Mouse (Mus musculus) kidney, embryonic 14.5 days (tissue): ENCODE measurements around the gene Sufu. TPM values are rescaled to one million over a fixed set of nuclear protein-coding genes. Genes with fewer than 3 reads are reported as not detected.

Experiments used
- ATAC-seq: fragments of 200-750 bp; cut with Nextera tagmentation; 2 replicates; pipeline ENCODE4 v1.8.0; 2017; ENCODE audit warnings: moderate number of reproducible peaks, mild to moderate bottlenecking, moderate TSS enrichment, moderate library complexity; ENCODE audit not compliant: low FRiP score, low TSS enrichment
- H3K27ac ChIP-seq: fragments of 300-500 bp; sonication (generic); 2 replicates; pipeline ENCODE4 v1.5.1; 2014; ENCODE audit warnings: low read depth, mild to moderate bottlenecking, low read length, moderate library complexity, mixed read lengths
- H3K27me3 ChIP-seq: fragments of 300-500 bp; sonication (generic); 2 replicates; pipeline ENCODE4 v1.6.1; 2014; ENCODE audit warnings: mild to moderate bottlenecking, low read length; ENCODE audit not compliant: control insufficient read depth, insufficient read depth
- H3K36me3 ChIP-seq: fragments of 300-500 bp; sonication (generic); 2 replicates; pipeline ENCODE4 v1.6.1; 2014; ENCODE audit warnings: low read length, mixed read lengths; ENCODE audit not compliant: control insufficient read depth, insufficient read depth
- H3K4me1 ChIP-seq: fragments of 300-500 bp; sonication (generic); 2 replicates; pipeline ENCODE4 v1.6.1; 2014; ENCODE audit warnings: low read length, mixed read lengths; ENCODE audit not compliant: control insufficient read depth, insufficient read depth
- H3K4me2 ChIP-seq: fragments of 300-500 bp; sonication (generic); replicated peaks from 2 replicates; pipeline ENCODE4 v1.6.1; 2014; ENCODE audit warnings: low read depth, mild to moderate bottlenecking, low read length
- H3K4me3 ChIP-seq: fragments of 300-500 bp; sonication (generic); 2 replicates; pipeline ENCODE4 v1.5.1; 2014; ENCODE audit warnings: mild to moderate bottlenecking, low read length
- H3K9ac ChIP-seq: fragments of 300-500 bp; sonication (generic); 2 replicates; pipeline ENCODE4 v1.6.1; 2014; ENCODE audit warnings: low read depth, mild to moderate bottlenecking, low read length, moderate library complexity
- H3K9me3 ChIP-seq: fragments of 300-500 bp; sonication (generic); 2 replicates; pipeline ENCODE4 v1.6.1; 2016; ENCODE audit warnings: low read length; ENCODE audit not compliant: control insufficient read depth
- WGBS: fragments of 180-500 bp; shearing (Covaris S2); extraction: QIAGEN DNeasy Blood & Tissue Kit; methylation state at CpG from one replicate; pipeline ENCODE4 v1.1.7; 2014; 5-methylcytosine and 5-hydroxymethylcytosine counted together
- polyA plus RNA-seq: library from polyadenylated mRNA; unstranded; fragments of >200 nt; fragmentation: Nextera tagmentation; extraction: Ambion mirVana; gene quantifications from 2 replicates; pipeline ENCODE4 v1.2.1, GENCODE M21; 2014

The Sufu gene
- polyA plus RNA-seq: 28.1 and 48.8 TPM in 2 replicates

DNA sequence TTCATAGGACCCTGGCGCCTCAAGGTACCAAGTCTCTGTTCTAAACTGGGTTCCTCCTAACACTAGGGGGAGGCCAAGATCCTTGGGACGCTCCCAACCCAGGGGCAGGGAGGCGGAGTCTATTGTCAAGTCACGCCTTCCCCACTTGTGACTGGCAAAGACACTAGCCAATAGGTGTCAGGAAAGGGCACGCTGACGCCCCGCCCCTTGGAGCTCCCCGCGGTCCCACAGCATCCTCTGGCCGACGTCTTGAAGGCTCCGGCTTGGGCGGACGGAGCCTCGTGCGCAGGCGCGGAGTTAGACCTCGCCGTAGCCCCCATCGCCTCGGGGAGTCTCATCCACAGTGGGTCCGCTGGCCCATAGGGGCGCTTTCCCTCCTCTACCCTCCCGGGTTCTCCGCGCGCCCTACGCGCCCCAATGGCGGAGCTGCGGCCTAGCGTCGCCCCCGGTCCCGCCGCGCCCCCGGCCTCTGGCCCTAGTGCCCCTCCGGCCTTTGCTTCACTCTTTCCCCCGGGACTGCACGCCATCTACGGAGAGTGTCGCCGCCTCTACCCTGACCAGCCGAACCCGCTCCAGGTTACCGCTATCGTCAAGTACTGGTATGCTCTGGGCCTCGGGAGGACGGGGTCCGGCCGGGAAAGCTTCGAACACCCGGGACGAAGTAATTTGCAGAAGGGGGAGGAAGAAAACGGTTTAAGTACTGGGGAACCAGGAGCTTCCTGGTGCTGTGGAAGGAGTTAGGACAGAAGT is at the start of gene Sufu:
Gene Sufu (plus strand): TSS at position 211 of the 750 bp plus-strand sequence.
- H3K36me3 ChIP-seq: peaks cover 13% of the 10 kb centered on the region; the same call in 1 of the 2 replicates
- peak within 1 kb of the TSS; percentile 74 for H3K4me2 ChIP-seq
- peaks cover 39% of the 10 kb centered on the region for H3K4me1 ChIP-seq
- WGBS: under 1% methylated on average over 55 of the region's 57 CpGs
- peak within 1 kb of the TSS; percentile 86 for H3K9ac ChIP-seq
- no peaks in the 10 kb centered on the region for H3K9me3 ChIP-seq
- H3K27me3 ChIP-seq: no peaks in the 10 kb centered on the region
- ATAC-seq: peak; percentile 91
- H3K27ac ChIP-seq: peak within 1 kb of the TSS; percentile 91
- H3K4me3 ChIP-seq: peak within 1 kb of the TSS; percentile 94

- no peak overlapping the region for H3K4me3 ChIP-seq
- no peaks in the 10 kb centered on the region for H3K9me3 ChIP-seq
- WGBS: 100% methylated on average over 1 of the region's 1 CpGs
- H3K4me1 ChIP-seq: peaks cover 9% of the 10 kb centered on the region; the same call in 1 of the 2 replicates
- H3K27ac ChIP-seq: no peak overlapping the region
- no peak overlapping the region for H3K4me2 ChIP-seq
- H3K36me3 ChIP-seq: no peaks in the 10 kb centered on the region
- H3K9ac ChIP-seq: no peak overlapping the region
- H3K27me3 ChIP-seq: no peaks in the 10 kb centered on the region
- ATAC-seq: no peak
These were observed 49.5 kb upstream of the Sufu start for GRCm38 (mm10) chr19:46347146-46347545.

- no peaks in the 10 kb centered on the region for H3K27me3 ChIP-seq
- H3K4me1 ChIP-seq: peaks cover 9% of the 10 kb centered on the region; the same call in 1 of the 2 replicates
- H3K9ac ChIP-seq: peak overlapping the region; percentile 84
- H3K9me3 ChIP-seq: no peaks in the 10 kb centered on the region
- 30% methylated on average over 14 of the region's 14 CpGs for WGBS
- peak overlapping the region; percentile 74; the same call in 1 of the 2 replicates for H3K27ac ChIP-seq
- peak overlapping the region; percentile 69 for H3K4me3 ChIP-seq
- 0 out of 2 replicates have a peak, but pooled peaks have one; percentile 4 for ATAC-seq
- H3K36me3 ChIP-seq: no peaks in the 10 kb centered on the region
- peak overlapping the region; percentile 96 for H3K4me2 ChIP-seq
These were observed 48.6 kb upstream of the Sufu start for GRCm38 (mm10) chr19:46347936-46348668.

GRCm38 (mm10) chr19:46348761-46349458 is 47.8 kb upstream of the Sufu start:
- WGBS: under 1% methylated on average over 76 of the region's 78 CpGs
- H3K27me3 ChIP-seq: no peaks in the 10 kb centered on the region

GRCm38 (mm10) chr19:46349550-46349949 is 47.1 kb upstream of the Sufu start:
- H3K4me3 ChIP-seq: peak overlapping the region; percentile 69
- H3K27me3 ChIP-seq: no peaks in the 10 kb centered on the region
- no peak overlapping the region for H3K27ac ChIP-seq
- peak; percentile 25; the same call in 1 of the 2 replicates for ATAC-seq
- no peaks in the 10 kb centered on the region for H3K9me3 ChIP-seq
- 23% methylated on average over 6 of the region's 6 CpGs for WGBS
- H3K4me1 ChIP-seq: peaks cover 9% of the 10 kb centered on the region; the same call in 1 of the 2 replicates
- H3K9ac ChIP-seq: peak overlapping the region; percentile 84
- H3K4me2 ChIP-seq: peak overlapping the region; percentile 96
- H3K36me3 ChIP-seq: no peaks in the 10 kb centered on the region

More at GRCm38 (mm10) chr19:46348761-46349458, 47.8 kb upstream of the Sufu start:
- H3K27ac ChIP-seq: peak overlapping the region; percentile 74
- H3K36me3 ChIP-seq: no peaks in the 10 kb centered on the region
- peak overlapping the region; percentile 69 for H3K4me3 ChIP-seq
- ATAC-seq: peak; percentile 85
- no peaks in the 10 kb centered on the region for H3K9me3 ChIP-seq
- H3K4me1 ChIP-seq: peaks cover 9% of the 10 kb centered on the region; the same call in 1 of the 2 replicates
- H3K9ac ChIP-seq: peak overlapping the region; percentile 84
- peak overlapping the region; percentile 96 for H3K4me2 ChIP-seq

DNA sequence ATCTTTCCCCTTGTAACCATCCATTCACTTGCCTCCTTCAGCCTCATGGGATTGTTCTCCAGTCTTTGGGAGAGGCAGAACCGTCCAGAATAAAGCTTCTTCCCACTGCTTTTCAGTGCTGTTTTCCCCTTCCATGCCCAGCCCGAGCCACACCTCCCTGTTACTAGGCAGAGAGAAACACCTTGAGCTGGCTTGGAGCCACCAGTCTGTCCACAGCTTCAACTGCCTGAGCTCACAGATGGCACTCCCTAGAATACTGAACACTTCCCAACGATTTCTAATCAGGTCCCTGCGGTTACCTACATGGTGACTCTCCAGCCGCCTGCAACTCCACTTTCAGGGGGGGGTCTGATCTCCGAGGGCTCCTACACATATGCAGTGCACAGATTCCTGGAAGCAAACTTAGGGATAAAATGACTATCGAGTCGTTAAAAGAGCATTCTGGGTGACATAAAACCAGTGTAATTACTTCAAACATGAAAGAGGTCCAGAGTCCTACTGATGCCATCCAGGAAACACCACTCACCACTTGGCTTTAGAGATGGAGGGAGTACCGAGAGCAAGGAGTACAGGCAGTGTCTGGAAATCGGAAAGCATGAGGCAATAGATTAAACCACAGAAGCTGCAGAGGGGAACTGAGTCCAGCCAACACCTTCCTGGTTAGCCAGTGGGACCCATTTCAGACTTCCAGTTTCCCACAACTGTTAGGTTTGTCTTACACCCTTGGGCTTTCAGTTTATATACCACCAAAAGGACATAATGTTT is 46.3 kb upstream of the Sufu start, which contains the start of gene 2310034G01Rik:
Gene 2310034G01Rik (minus strand): TSS at position 135 of the 765 bp plus-strand sequence.
- no peaks in the 10 kb centered on the region for H3K36me3 ChIP-seq
- 63% methylated on average over 10 of the region's 10 CpGs for WGBS

DNA sequence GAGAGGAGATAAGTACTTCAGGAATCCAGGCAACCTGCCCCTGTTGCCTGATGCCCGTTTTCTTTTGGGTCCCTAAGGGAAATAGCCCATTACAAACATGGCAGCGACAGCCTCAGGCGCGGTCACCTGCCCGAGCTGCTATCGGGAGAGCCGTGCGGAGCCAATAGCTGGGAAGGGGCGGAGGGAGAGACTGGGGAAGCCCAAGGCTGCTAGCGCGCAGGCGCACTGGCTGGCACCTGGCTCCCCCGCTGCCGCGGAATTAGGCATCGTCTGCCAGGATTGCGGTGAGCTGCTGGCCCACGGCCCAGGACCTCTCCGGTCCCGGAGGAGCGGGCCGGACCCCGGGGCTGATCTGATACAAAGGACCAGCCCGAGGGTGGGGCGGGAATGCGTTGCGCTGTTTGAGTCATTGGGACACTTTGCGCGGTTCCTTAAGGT is 40.0 kb upstream of the Sufu start:
- WGBS: under 1% methylated on average over 29 of the region's 29 CpGs

More for the DNA sequence above, 46.3 kb upstream of the Sufu start, which contains the start of gene 2310034G01Rik:
- no peak for ATAC-seq
- H3K4me2 ChIP-seq: peak within 1 kb of the TSS; percentile 96
- no peaks in the 10 kb centered on the region for H3K27me3 ChIP-seq
- H3K4me1 ChIP-seq: peaks cover 9% of the 10 kb centered on the region; the same call in 1 of the 2 replicates
- no peaks in the 10 kb centered on the region for H3K9me3 ChIP-seq
- peak within 1 kb of the TSS; percentile 84 for H3K9ac ChIP-seq
- peak within 1 kb of the TSS; percentile 74 for H3K27ac ChIP-seq
- peak within 1 kb of the TSS; percentile 69 for H3K4me3 ChIP-seq

More for the DNA sequence above, 40.0 kb upstream of the Sufu start:
- Histone ChIP-seq H3K36me3 (no peaks in the 10 kb centered on the region), H3K27ac (no peak overlapping the region), H3K27me3 (peaks cover 5% of the 10 kb centered on the region; the same call in 1 of the 2 replicates), H3K4me1 (peaks cover 12% of the 10 kb centered on the region), H3K9ac (peak overlapping the region; percentile 61), H3K4me3 (peak overlapping the region; percentile 61), H3K9me3 (peaks cover 3% of the 10 kb centered on the region; the same call in 1 of the 2 replicates), H3K4me2 (peak overlapping the region; percentile 88)
- ATAC-seq: peak; percentile 85
